Mouse (Mus musculus): ENCODE measurements at regions not wholly inside any gene's neighbourhood (a gene's known extent, or its start where the extent isn't known, plus 50 kb on each side); places are given as distances from the start of the nearest gene placed in this dataset.

GRCm38 (mm10) chr11:37772481-37773089 lies 536.8 kb upstream of the Tenm2 start:
- Histone ChIP-seq H3K9ac (replicated peaks) (no peak overlapping the region), H3K27me3 (no peaks in the 10 kb centered on the region), H3K27ac (replicated peaks) (no peak overlapping the region), H3K4me2 (replicated peaks) (no peak overlapping the region), H3K36me3 (no peaks in the 10 kb centered on the region), H3K4me1 (peaks cover 21% of the 10 kb centered on the region), H3K4me3 (no peak overlapping the region), H3K9me3 (no peaks in the 10 kb centered on the region)
- whole genome bisulfite sequencing: 17% methylated on average over 2 of the region's 2 CpGs
- ATAC-seq (ENCODE audit: low FRiP score, low read depth): peak; percentile 56

GRCm38 (mm10) chr11:37770881-37771280 lies 535.1 kb upstream of the Tenm2 start:
- 51% methylated on average over 3 of the region's 3 CpGs for WGBS
- 0 out of 2 replicates have a peak overlapping the region, but pooled peaks have one; percentile 2 for H3K27ac ChIP-seq (replicated peaks)
- H3K4me1 ChIP-seq: peaks cover 21% of the 10 kb centered on the region
- ATAC-seq (ENCODE audit: low FRiP score, low read depth): 0 out of 2 replicates have a peak, but pooled peaks have one; percentile 23
- H3K36me3 ChIP-seq: no peaks in the 10 kb centered on the region
- H3K4me2 ChIP-seq (replicated peaks): no peak overlapping the region
- no peaks in the 10 kb centered on the region for H3K9me3 ChIP-seq
- no peaks in the 10 kb centered on the region for H3K27me3 ChIP-seq
- H3K4me3 ChIP-seq: no peak overlapping the region
- no peak overlapping the region for H3K9ac ChIP-seq (replicated peaks)

GRCm38 (mm10) chr11:37768121-37768520 lies 532.4 kb upstream of the Tenm2 start:
- ATAC-seq (ENCODE audit: low FRiP score, low read depth): no peak
- 55% methylated on average over 3 of the region's 3 CpGs for WGBS
- H3K9ac ChIP-seq (replicated peaks): no peak overlapping the region
- no peaks in the 10 kb centered on the region for H3K36me3 ChIP-seq
- H3K4me2 ChIP-seq (replicated peaks): no peak overlapping the region
- no peak overlapping the region for H3K4me3 ChIP-seq
- H3K27ac ChIP-seq (replicated peaks): no peak overlapping the region
- H3K4me1 ChIP-seq: peaks cover 19% of the 10 kb centered on the region
- no peaks in the 10 kb centered on the region for H3K27me3 ChIP-seq
- H3K9me3 ChIP-seq: no peaks in the 10 kb centered on the region

- no peak overlapping the region for H3K4me2 ChIP-seq (replicated peaks)
- H3K27me3 ChIP-seq: no peaks in the 10 kb centered on the region
- no peaks in the 10 kb centered on the region for H3K36me3 ChIP-seq
- H3K9ac ChIP-seq (replicated peaks): no peak overlapping the region
- H3K27ac ChIP-seq (replicated peaks): no peak overlapping the region
- no peaks in the 10 kb centered on the region for H3K9me3 ChIP-seq
- no peaks in the 10 kb centered on the region for H3K4me1 ChIP-seq
- no peak for ATAC-seq (ENCODE audit: low FRiP score, low read depth)
- H3K4me3 ChIP-seq: no peak overlapping the region
Measured at GRCm38 (mm10) chr11:37735992-37736391, 500.2 kb upstream of the Tenm2 start.

- WGBS: 79% methylated on average over 2 of the region's 2 CpGs
- Histone ChIP-seq H3K4me2 (replicated peaks) (no peak overlapping the region), H3K27me3 (no peaks in the 10 kb centered on the region), H3K9ac (replicated peaks) (no peak overlapping the region), H3K36me3 (no peaks in the 10 kb centered on the region), H3K4me1 (no peaks in the 10 kb centered on the region), H3K9me3 (no peaks in the 10 kb centered on the region), H3K4me3 (no peak overlapping the region), H3K27ac (replicated peaks) (no peak overlapping the region)
- no peak for ATAC-seq (ENCODE audit: low FRiP score, low read depth)
Measured at GRCm38 (mm10) chr11:37735501-37735900, 499.7 kb upstream of the Tenm2 start.

- no peak overlapping the region for H3K4me3 ChIP-seq
- no peaks in the 10 kb centered on the region for H3K9me3 ChIP-seq
- no peaks in the 10 kb centered on the region for H3K36me3 ChIP-seq
- H3K4me2 ChIP-seq (replicated peaks): no peak overlapping the region
- WGBS: 84% methylated on average over 2 of the region's 2 CpGs
- no peaks in the 10 kb centered on the region for H3K4me1 ChIP-seq
- ATAC-seq (ENCODE audit: low FRiP score, low read depth): no peak
- H3K9ac ChIP-seq (replicated peaks): no peak overlapping the region
- no peak overlapping the region for H3K27ac ChIP-seq (replicated peaks)
- no peaks in the 10 kb centered on the region for H3K27me3 ChIP-seq
Measured at GRCm38 (mm10) chr11:37696981-37697380, 461.2 kb upstream of the Tenm2 start.

GRCm38 (mm10) chr11:37678484-37679193 lies 442.9 kb upstream of the Tenm2 start:
- Histone ChIP-seq H3K27ac (replicated peaks) (peak overlapping the region; percentile 61), H3K27me3 (no peaks in the 10 kb centered on the region), H3K36me3 (no peaks in the 10 kb centered on the region), H3K4me3 (no peak overlapping the region), H3K9ac (replicated peaks) (no peak overlapping the region), H3K4me2 (replicated peaks) (no peak overlapping the region), H3K9me3 (no peaks in the 10 kb centered on the region), H3K4me1 (0 out of 2 replicates have a peak, but pooled peaks cover 2% of the 10 kb centered on the region)
- WGBS: 8% methylated on average over 1 of the region's 1 CpGs
- peak; percentile 86 for ATAC-seq (ENCODE audit: low FRiP score, low read depth)

GRCm38 (mm10) chr11:37671320-37671719 lies 435.6 kb upstream of the Tenm2 start:
- ATAC-seq (ENCODE audit: low FRiP score, low read depth): peak; percentile 44; the same call in 1 of the 2 replicates
- H3K36me3 ChIP-seq: no peaks in the 10 kb centered on the region

GRCm38 (mm10) chr11:37666925-37667324 lies 431.2 kb upstream of the Tenm2 start:
- H3K27ac ChIP-seq (replicated peaks): no peak overlapping the region
- no peak overlapping the region for H3K4me3 ChIP-seq
- H3K36me3 ChIP-seq: no peaks in the 10 kb centered on the region
- 0 out of 2 replicates have a peak, but pooled peaks cover 6% of the 10 kb centered on the region for H3K4me1 ChIP-seq
- no peaks in the 10 kb centered on the region for H3K27me3 ChIP-seq
- H3K9me3 ChIP-seq: no peaks in the 10 kb centered on the region
- ATAC-seq (ENCODE audit: low FRiP score, low read depth): no peak
- no peak overlapping the region for H3K9ac ChIP-seq (replicated peaks)
- H3K4me2 ChIP-seq (replicated peaks): no peak overlapping the region
- 75% methylated on average over 1 of the region's 1 CpGs for WGBS

More at GRCm38 (mm10) chr11:37671320-37671719, 435.6 kb upstream of the Tenm2 start:
- no peaks in the 10 kb centered on the region for H3K9me3 ChIP-seq
- H3K4me1 ChIP-seq: 0 out of 2 replicates have a peak, but pooled peaks cover 6% of the 10 kb centered on the region
- H3K27ac ChIP-seq (replicated peaks): no peak overlapping the region
- 44% methylated on average over 3 of the region's 3 CpGs for WGBS
- no peaks in the 10 kb centered on the region for H3K27me3 ChIP-seq
- no peak overlapping the region for H3K4me3 ChIP-seq
- no peak overlapping the region for H3K9ac ChIP-seq (replicated peaks)
- no peak overlapping the region for H3K4me2 ChIP-seq (replicated peaks)

GRCm38 (mm10) chr11:37650095-37650494 lies 414.3 kb upstream of the Tenm2 start:
- H3K4me2 ChIP-seq (replicated peaks): no peak overlapping the region
- no peaks in the 10 kb centered on the region for H3K4me1 ChIP-seq
- no peaks in the 10 kb centered on the region for H3K27me3 ChIP-seq
- 64% methylated on average over 11 of the region's 11 CpGs for WGBS
- no peaks in the 10 kb centered on the region for H3K36me3 ChIP-seq
- H3K27ac ChIP-seq (replicated peaks): 0 out of 2 replicates have a peak overlapping the region, but pooled peaks have one; percentile 16
- no peak overlapping the region for H3K4me3 ChIP-seq
- ATAC-seq (ENCODE audit: low FRiP score, low read depth): peak; percentile 62; the same call in 1 of the 2 replicates
- H3K9ac ChIP-seq (replicated peaks): no peak overlapping the region
- no peaks in the 10 kb centered on the region for H3K9me3 ChIP-seq

- no peaks in the 10 kb centered on the region for H3K4me1 ChIP-seq
- no peak overlapping the region for H3K9ac ChIP-seq (replicated peaks)
- H3K4me2 ChIP-seq (replicated peaks): no peak overlapping the region
- no peak overlapping the region for H3K4me3 ChIP-seq
- H3K36me3 ChIP-seq: no peaks in the 10 kb centered on the region
- no peak overlapping the region for H3K27ac ChIP-seq (replicated peaks)
- no peaks in the 10 kb centered on the region for H3K27me3 ChIP-seq
- WGBS: 86% methylated on average over 2 of the region's 2 CpGs
- H3K9me3 ChIP-seq: no peaks in the 10 kb centered on the region
- no peak for ATAC-seq (ENCODE audit: low FRiP score, low read depth)
Measured at GRCm38 (mm10) chr11:37623290-37623689, 387.5 kb upstream of the Tenm2 start.

- Histone ChIP-seq H3K9ac (replicated peaks) (no peak overlapping the region), H3K4me1 (no peaks in the 10 kb centered on the region), H3K27ac (replicated peaks) (no peak overlapping the region), H3K4me3 (no peak overlapping the region), H3K36me3 (no peaks in the 10 kb centered on the region), H3K27me3 (no peaks in the 10 kb centered on the region), H3K9me3 (no peaks in the 10 kb centered on the region), H3K4me2 (replicated peaks) (no peak overlapping the region)
- WGBS: 83% methylated on average over 1 of the region's 1 CpGs
- no peak for ATAC-seq (ENCODE audit: low FRiP score, low read depth)
Measured at GRCm38 (mm10) chr11:37600533-37600932, 364.8 kb upstream of the Tenm2 start.
